Mouse (Mus musculus) megakaryocyte, embryonic 14.5 days (primary cell): ENCODE measurements around the gene Rbm15b.

Experiments
- FLI1 ChIP-seq: IDR thresholded peaks from 2 replicates; pipeline ENCODE4 v1.6.1; 2012; ENCODE audit warnings: low read length, inconsistent platforms, mixed read lengths
- GATA1 ChIP-seq: IDR thresholded peaks from 3 replicates; pipeline ENCODE4 v1.6.1; 2012; ENCODE audit warnings: mixed read lengths, low read length, inconsistent platforms, borderline replicate concordance

GRCm38 (mm10) chr9:106911624-106912023 lies 24.4 kb upstream of the Rbm15b start:
- no peak for TF ChIP-seq GATA1
- TF ChIP-seq FLI1: no peak
